Mouse (Mus musculus) kidney, adult 2 months (tissue): ENCODE data around the gene Slc15a2.

Experiments
- CTCF ChIP-seq: fragments of 200-500 bp; conservative IDR thresholded peaks from 2 replicates; pipeline ENCODE4 v1.5.1; 2011; ENCODE audit warnings: low read depth, mild to moderate bottlenecking, control low read depth, low read length, moderate library complexity, mixed read lengths; ENCODE audit not compliant: insufficient read depth, insufficient read length
- POLR2A ChIP-seq: fragments of 200-500 bp; IDR thresholded peaks from one replicate; pipeline ENCODE4 v1.6.1; 2011; ENCODE audit warnings: low read depth, low read length, control low read depth

- TF ChIP-seq POLR2A (no peak), CTCF (no peak)
Observed at GRCm38 (mm10) chr16:36770191-36770771, 14.5 kb downstream of the Slc15a2 start.
